Mouse (Mus musculus): Measurements from ENCODE around the gene Ppid. TPM values are rescaled to one million over a fixed set of nuclear protein-coding genes. Genes with fewer than 3 reads are reported as not detected.

Gene Ppid
- total RNA-seq (2023): 42.8 to 57.0 TPM (median 45.8 TPM) in 4 replicates

DNA sequence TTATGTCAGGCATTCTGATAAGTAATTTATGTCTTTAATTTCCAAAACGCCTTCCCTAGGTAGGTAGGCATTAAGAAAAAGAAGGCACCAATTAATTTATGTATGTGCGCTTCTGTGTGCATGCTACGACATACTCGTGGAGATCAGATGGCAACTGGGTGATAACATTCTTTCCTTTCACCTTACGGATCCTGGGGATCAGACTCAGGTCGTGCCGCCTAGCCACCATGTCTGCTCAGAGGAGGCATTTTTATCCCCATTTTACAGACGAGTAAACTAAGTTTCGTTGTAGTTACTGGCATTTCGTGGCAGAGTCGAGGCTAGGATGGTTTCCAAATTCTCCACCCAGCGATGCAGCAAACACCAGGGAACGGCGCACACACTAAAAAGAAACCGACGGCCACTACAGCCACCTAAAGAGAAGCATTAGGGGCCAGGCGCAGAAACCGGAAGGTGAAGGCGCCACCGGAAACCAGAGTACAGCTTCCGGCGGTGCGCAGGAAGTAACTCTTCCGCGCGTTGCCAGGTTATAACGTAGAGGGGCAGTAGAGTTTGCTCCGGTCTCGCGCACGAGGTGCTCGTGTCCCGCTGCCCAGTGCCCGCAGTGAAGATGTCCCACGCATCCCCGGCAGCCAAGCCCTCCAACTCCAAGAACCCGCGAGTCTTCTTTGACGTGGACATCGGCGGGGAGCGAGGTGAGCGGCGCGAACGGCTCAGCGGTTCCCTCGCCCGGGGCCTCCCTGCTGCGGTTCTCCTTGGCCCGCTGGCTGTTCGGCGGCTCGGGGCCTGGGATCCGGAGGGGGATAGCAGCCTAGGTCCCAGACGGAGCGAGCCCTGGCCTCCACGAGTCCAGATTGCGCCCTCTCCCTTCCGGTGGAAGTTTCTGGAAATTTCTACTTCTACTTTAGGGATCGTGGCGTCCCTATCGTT, at the start of gene Ppid:
Gene Ppid, plus strand, starts transcription at position 480 of the 930 bp plus-strand sequence.

DNA sequence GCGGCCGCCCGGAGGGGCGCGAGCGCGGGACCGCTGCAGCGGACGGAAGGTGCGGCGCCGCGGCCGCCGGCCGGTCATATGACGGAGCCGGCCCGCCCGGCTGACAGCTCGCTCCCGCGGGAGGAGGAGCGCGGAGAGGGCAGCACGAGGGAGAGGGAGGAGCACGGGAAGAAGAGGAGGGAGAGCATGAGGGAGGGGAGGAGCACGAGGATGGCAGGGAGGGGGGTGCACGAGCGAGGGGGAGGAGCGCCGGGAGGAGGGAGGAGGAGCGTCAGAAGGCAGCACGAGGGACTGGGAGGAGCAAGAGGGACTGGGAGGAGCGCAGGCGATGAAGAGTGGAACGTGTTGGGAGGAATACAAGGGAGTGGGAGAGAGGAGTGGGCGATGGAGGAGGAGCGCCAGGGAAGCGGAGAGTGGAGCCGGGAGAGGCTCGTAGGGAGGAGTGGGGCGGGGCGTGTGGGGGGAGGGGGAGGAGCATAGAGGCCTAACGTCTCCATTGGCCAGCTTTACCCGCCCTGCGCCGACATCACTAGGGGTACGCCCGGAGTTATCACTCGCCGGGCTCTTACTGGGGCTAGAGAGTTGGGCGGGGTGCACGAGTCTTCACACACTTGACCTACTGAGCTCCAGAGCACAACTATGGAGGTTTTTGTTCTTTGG, 23.3 kb upstream of the Ppid start, which contains the start of gene Fnip2:
Gene Fnip2, minus strand, starts transcription at position 94 of the 660 bp plus-strand sequence.

DNA sequence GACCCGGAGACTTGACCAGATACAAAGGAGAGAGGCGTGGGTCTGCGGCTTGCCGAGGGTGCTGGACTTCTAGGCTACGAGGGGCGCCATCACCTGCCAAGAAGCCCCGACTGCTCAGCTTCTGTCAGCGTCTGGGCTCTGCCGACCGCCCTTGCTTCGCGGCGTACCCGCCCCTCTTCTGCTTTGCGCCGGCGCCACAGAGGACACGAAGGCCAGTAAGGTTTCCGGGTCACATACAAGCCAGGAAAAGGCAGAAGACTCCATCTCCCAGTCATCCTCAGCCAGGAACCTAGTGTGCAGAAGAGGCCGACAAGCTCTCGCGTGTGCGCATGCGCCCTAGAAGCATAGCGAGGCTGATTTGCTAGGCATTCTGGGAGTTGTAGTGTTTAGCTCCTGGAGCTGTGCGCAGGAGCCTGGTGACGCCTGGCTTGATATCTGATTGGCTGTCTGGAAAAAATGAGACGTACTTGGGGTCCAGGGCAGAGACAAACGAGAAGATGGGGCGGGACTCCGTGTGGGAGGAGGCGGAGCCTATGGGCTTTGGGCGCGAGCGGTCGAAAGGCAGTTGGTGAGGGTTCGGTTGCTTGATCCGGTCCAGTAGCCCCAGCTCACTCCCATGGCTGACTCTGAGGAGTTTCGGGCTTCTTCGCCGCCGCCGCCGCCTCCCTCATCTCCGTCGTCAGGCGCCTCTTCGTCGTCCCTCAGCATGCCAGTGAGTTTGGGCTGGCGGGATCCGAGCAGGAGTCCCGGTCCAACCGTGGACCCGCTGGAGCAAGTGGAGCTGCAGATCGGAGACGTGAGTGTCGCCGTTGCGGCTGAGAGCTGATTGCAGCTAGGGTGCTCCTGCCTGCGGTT, 37.6 kb downstream of the Ppid start, which contains the start of gene 4930579G24Rik:
Gene 4930579G24Rik, plus strand, starts transcription at position 519 of the 855 bp plus-strand sequence.

GRCm38 (mm10) chr3:79629416-79629730, 38.2 kb downstream of the Ppid start, which contains the start of gene Etfdh:
Etfdh (minus strand) TSS chr3:79629500.

Other genes starting within 250 kb of the Ppid start
- 0.14 to 0.33 TPM (median 0.28 TPM) in 3 of 4 replicates, not detected in the other for gene Fnip2, start 23.5 kb upstream of the Ppid start, total RNA-seq (2023)
- 2.1 to 2.8 TPM (median 2.4 TPM) in 4 replicates for gene 4930579G24Rik, start 37.7 kb downstream of the Ppid start, total RNA-seq (2023)
- gene Etfdh, start 38.2 kb downstream of the Ppid start, total RNA-seq (2023): 19.8 to 23.1 TPM (median 20.8 TPM) in 4 replicates
- gene Rxfp1, start 146.5 kb downstream of the Ppid start, total RNA-seq (2023): 0.72 to 1.5 TPM (median 1.1 TPM) in 4 replicates